12 mouse cellular contexts compared by ENCODE assay signal in genomic region chr17:12307251-12308135, GRCm38 (mm10). TPM values are rescaled to one million over a fixed set of nuclear protein-coding genes. Genes with fewer than 3 reads are reported as not detected.
A peak's percentile ranks its signal among the peaks of the same experiment; 100 is the strongest.
DNase-seq lines count a peak whose midpoint lies in the region; ATAC-seq lines count a peak whose summit lies in the region.
"Had no signal": no experiment of that assay in that cellular context is flagged by ENCODE, and none has a peak within 500 bp of the region (broad histone marks: within the 10 kb centered on the region; RNA-seq: fewer than 3 reads in every experiment).

No protein-coding gene starts in this region.

- H3K4me3 ChIP-seq in heart, embryonic 15.5 days, result no peak overlapping the region
- no peak overlapping the region for H3K4me3 ChIP-seq in forebrain, embryonic 11.5 days (ENCODE audit: low read depth, low read length)
- H3K4me3 ChIP-seq: forebrain, embryonic 12.5 days; limb, embryonic 12.5 days had no signal

- no peak overlapping the region for H3K9ac ChIP-seq in heart, embryonic 15.5 days
- no peak overlapping the region for H3K9ac ChIP-seq in forebrain, embryonic 11.5 days (ENCODE audit: low read length)
- H3K9ac ChIP-seq: forebrain, embryonic 12.5 days; hindbrain, embryonic 14.5 days; limb, embryonic 12.5 days had no signal

- no peak overlapping the region for H3K27ac ChIP-seq in heart, embryonic 15.5 days
- H3K27ac ChIP-seq in forebrain, embryonic 11.5 days (ENCODE audit: low read depth, low read length), result no peak overlapping the region
- H3K27ac ChIP-seq: forebrain, embryonic 12.5 days; hindbrain, embryonic 14.5 days; limb, embryonic 12.5 days had no signal

- WGBS in heart, embryonic 15.5 days, result 69% methylated on average over 20 of the region's 20 CpGs
- WGBS in forebrain, embryonic 11.5 days, result 87% methylated on average over 20 of the region's 20 CpGs

- H3K4me2 ChIP-seq in heart, embryonic 15.5 days, result no peak overlapping the region
- H3K4me2 ChIP-seq in forebrain, embryonic 11.5 days (ENCODE audit: low read depth, low read length, severe bottlenecking), result no peak overlapping the region
- H3K4me2 ChIP-seq: forebrain, embryonic 12.5 days; hindbrain, embryonic 14.5 days; limb, embryonic 12.5 days had no signal

- no peak for DNase-seq in heart, adult 9 months (ENCODE audit: low spot score in 2 of 2)
- peak; percentile 37 for DNase-seq in testis, postnatal 10 days (ENCODE audit: low spot score)
- DNase-seq in testis, postnatal 14 days (ENCODE audit: low spot score), result no peak
- DNase-seq in retina, postnatal 1 day, result no peak
- DNase-seq in urinary bladder, postnatal 36 days (ENCODE audit: low spot score in 2 of 2), result no peak
- no peak for DNase-seq in forebrain, embryonic 11.5 days (ENCODE audit: low spot score)
- DNase-seq: cerebellum, adult 18-20 months had no signal

- no peaks in the 10 kb centered on the region for H3K27me3 ChIP-seq in heart, embryonic 15.5 days
- no peaks in the 10 kb centered on the region for H3K27me3 ChIP-seq in forebrain, embryonic 11.5 days (ENCODE audit: control insufficient read depth, insufficient read depth, low read length)
- H3K27me3 ChIP-seq: forebrain, embryonic 12.5 days; limb, embryonic 12.5 days had no signal

- ATAC-seq in heart, embryonic 15.5 days (replicated peaks; ENCODE audit: insufficient number of reproducible peaks, insufficient read depth, low FRiP score, low read depth), result 0 out of 2 replicates have a peak, but pooled peaks have one; percentile 21
- ATAC-seq in megakaryocyte progenitor cell, adult 5-6 weeks (replicated peaks; ENCODE audit: poor library complexity), result peak; percentile 96
- ATAC-seq in forebrain, embryonic 11.5 days (replicated peaks; ENCODE audit: low FRiP score), result no peak

- no peaks in the 10 kb centered on the region for H3K36me3 ChIP-seq in heart, embryonic 15.5 days
- no peaks in the 10 kb centered on the region for H3K36me3 ChIP-seq in forebrain, embryonic 11.5 days (ENCODE audit: control insufficient read depth, insufficient read depth, low read length)
- H3K36me3 ChIP-seq: forebrain, embryonic 12.5 days had no signal

- no peaks in the 10 kb centered on the region for H3K9me3 ChIP-seq in heart, embryonic 15.5 days (replicated peaks)
- H3K9me3 ChIP-seq in forebrain, embryonic 11.5 days (ENCODE audit: control insufficient read depth, low read length), result no peaks in the 10 kb centered on the region
- H3K9me3 ChIP-seq: forebrain, embryonic 12.5 days; limb, embryonic 12.5 days had no signal

- peaks cover 30% of the 10 kb centered on the region for H3K4me1 ChIP-seq in heart, embryonic 15.5 days (replicated peaks)
- no peaks in the 10 kb centered on the region for H3K4me1 ChIP-seq in forebrain, embryonic 11.5 days (replicated peaks; ENCODE audit: control insufficient read depth, insufficient read depth, low read length)
- H3K4me1 ChIP-seq: forebrain, embryonic 12.5 days had no signal

RNA-seq across cellular contexts. Expression of gene Map3k4, which starts 11.1 kb away (rescaled TPM):
- polyA plus RNA-seq in heart, embryonic 15.5 days (2015; fragmentation: Nextera tagmentation; extraction: Ambion mirVana), result 31.5 and 34.7 TPM in 2 replicates
- total RNA-seq in megakaryocyte progenitor cell, adult 5-6 weeks (2015), result 11.3 and 17.1 TPM in 2 replicates
- total RNA-seq in megakaryocyte progenitor cell, adult 5-6 weeks (2017), result 20.1 and 25.1 TPM in 2 replicates
- 49.5 and 59.4 TPM in 2 replicates for polyA plus RNA-seq in forebrain, embryonic 11.5 days (2014; fragmentation: Nextera tagmentation; extraction: Ambion mirVana)
